Mouse (Mus musculus) bone marrow, adult 2 months (tissue): ENCODE measurements around the gene Lamtor3. TPM values are rescaled to one million over a fixed set of nuclear protein-coding genes. Genes with fewer than 3 reads are reported as not detected.
"Not testable (repeated sequence)": the region's sequence is repeated elsewhere in the genome, so short reads cannot be mapped to it uniquely, and the experiment has no call there.

Experiments
- H3K27ac ChIP-seq: fragments of 200-500 bp; 2 replicates; pipeline ENCODE4 v1.5.1; 2012; ENCODE audit warnings: low read depth, mild to moderate bottlenecking, control low read depth, inconsistent platforms, low read length; ENCODE audit not compliant: control insufficient read depth, poor library complexity, insufficient read depth
- H3K4me1 ChIP-seq: fragments of 200-500 bp; 2 replicates; pipeline ENCODE4 v1.6.1; 2011; ENCODE audit warnings: low read length; ENCODE audit not compliant: control insufficient read depth, insufficient read depth
- H3K4me3 ChIP-seq: fragments of 200-500 bp; replicated peaks from 2 replicates; pipeline ENCODE3; 2011; ENCODE audit warnings: mild to moderate bottlenecking, low read depth, low read length, control low read depth; ENCODE audit not compliant: control insufficient read depth
- CTCF ChIP-seq: fragments of 200-500 bp; IDR thresholded peaks from 2 replicates; pipeline ENCODE4 v1.5.1; 2011; ENCODE audit warnings: low read length, control low read depth; ENCODE audit not compliant: control insufficient read depth, insufficient read depth
- POLR2A ChIP-seq: fragments of 200-500 bp; IDR thresholded peaks from 2 replicates; pipeline ENCODE4 v1.6.1; 2011; ENCODE audit warnings: low read depth, mild to moderate bottlenecking, control low read depth, low read length, borderline replicate concordance; ENCODE audit not compliant: control insufficient read depth
- WGBS: fragments of 180-500 bp; shearing (Covaris S2); methylation state at CpG from one replicate; pipeline ENCODE4 v1.1.7; 2018; 5-methylcytosine and 5-hydroxymethylcytosine counted together
- polyA plus RNA-seq: library from polyadenylated mRNA; stranded (reverse); fragments of >200 nt; gene quantifications from 2 replicates; pipeline ENCODE4 v1.2.4, GENCODE M21; 2011; ENCODE audit warnings: low replicate concordance; ENCODE audit not compliant: missing spikeins, insufficient read depth, insufficient read length

Gene Lamtor3
- polyA plus RNA-seq, 1 experiment = 45.1 TPM

DNA sequence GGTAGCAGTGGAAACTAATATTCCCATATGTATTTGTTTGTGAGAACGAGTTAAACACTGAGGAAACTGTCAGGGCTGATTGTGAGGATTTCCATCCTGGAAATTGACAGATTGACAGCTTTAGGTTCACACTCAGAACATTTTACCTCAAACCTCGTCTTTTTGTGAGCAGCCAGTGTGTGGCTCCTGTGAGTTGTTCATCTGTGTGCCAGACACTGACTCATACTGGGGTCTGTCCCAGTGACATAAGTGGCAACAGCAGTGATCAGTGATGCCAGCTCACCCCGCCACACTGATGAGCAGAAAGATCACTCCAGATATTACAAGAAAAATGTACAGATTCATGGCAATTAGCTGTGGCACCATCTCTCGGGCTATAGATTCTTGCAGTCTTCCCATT, 41.1 kb downstream of the Lamtor3 start:
- 74% methylated on average over 4 of the region's 4 CpGs for WGBS
- TF ChIP-seq CTCF (no peak), POLR2A (no peak)
- Histone ChIP-seq H3K27ac (no peak overlapping the region), H3K4me1 (peaks cover 3% of the 10 kb centered on the region; the same call in 1 of the 2 replicates), H3K4me3 (no peak overlapping the region)

DNA sequence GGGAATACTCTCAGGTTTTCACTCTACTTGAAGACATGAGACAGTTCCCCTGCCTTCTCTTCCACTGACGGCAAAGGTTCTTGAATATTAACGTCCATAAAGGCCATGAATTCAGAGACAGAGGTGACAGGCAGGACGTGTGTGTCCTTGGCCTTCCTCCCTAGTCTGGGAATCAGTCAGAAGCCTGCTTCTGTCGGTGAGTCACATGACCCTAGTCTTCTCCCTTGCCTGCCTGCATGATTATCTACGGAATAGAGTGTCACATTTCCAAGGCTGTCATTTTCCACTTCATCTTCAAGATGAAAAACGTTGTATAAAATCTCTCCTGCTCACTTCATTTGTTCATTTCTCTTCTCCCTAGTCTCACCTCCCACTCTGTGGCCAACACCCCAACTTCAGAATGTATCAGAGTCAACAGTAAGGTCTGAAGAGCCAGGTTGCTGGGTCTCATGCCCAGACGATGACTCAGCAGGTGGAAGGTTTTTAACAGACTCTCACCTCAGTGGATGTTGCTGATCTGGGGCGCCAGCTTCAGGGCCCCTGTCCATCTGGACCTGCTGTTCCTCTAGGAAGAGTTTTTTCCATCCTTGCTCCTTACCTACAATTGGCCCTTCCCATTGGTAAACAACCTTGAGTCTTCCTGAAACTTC, 43.6 kb downstream of the Lamtor3 start:
- TF ChIP-seq POLR2A (no peak), CTCF (no peak)
- 63% methylated on average over 8 of the region's 8 CpGs for WGBS
- no peak overlapping the region for H3K27ac ChIP-seq
- H3K4me1 ChIP-seq = peaks cover 1% of the 10 kb centered on the region; the same call in 1 of the 2 replicates
- H3K4me3 ChIP-seq = no peak overlapping the region

DNA sequence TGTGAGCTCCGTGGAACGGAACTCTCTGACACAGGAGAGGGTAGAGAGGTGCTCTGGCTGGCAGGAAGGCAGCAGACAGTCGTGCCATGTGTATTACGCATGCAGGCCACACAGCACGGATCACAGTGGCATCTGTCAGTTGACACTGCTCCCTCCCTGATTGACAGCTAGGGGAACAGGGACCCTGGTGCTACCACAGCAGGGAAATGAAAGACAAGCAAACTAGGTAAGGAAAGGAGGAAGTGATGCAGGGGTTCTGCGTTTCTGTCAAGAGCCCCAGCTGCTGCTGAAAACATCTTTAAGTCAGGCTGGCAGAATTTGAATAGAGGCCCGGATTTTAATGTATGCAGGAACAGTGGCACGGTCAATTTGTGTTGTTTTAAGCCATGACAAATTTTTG, 45.2 kb downstream of the Lamtor3 start:
- 34% methylated on average over 8 of the region's 8 CpGs for WGBS
- no peak for TF ChIP-seq POLR2A
- TF ChIP-seq CTCF = no peak
- H3K4me1 ChIP-seq = peaks cover 6% of the 10 kb centered on the region; the same call in 1 of the 2 replicates
- no peak overlapping the region for H3K4me3 ChIP-seq
- no peak overlapping the region for H3K27ac ChIP-seq

DNA sequence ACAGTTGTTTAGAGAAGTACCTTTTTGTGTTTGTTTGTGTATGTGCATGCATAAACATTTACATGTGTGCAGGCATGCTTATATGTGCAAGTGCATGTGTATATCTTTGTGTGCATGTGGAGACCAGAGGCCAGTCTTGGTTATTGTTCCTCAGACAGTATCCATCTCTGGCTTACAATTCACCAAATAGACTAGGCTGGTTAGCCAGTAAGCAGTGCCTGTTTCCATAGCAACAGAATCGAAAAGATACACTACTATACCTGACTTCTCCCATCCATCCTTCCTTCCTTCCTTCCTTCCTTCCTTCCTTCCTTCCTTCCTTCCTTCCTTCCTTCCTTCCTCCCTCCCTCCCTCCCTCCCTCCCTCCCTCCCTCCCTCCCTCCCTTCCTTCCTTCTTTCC, 45.7 kb downstream of the Lamtor3 start:
- 14% methylated on average over 1 of the region's 1 CpGs for WGBS
- H3K27ac ChIP-seq, H3K4me1 ChIP-seq, H3K4me3 ChIP-seq: not testable (repeated sequence)

DNA sequence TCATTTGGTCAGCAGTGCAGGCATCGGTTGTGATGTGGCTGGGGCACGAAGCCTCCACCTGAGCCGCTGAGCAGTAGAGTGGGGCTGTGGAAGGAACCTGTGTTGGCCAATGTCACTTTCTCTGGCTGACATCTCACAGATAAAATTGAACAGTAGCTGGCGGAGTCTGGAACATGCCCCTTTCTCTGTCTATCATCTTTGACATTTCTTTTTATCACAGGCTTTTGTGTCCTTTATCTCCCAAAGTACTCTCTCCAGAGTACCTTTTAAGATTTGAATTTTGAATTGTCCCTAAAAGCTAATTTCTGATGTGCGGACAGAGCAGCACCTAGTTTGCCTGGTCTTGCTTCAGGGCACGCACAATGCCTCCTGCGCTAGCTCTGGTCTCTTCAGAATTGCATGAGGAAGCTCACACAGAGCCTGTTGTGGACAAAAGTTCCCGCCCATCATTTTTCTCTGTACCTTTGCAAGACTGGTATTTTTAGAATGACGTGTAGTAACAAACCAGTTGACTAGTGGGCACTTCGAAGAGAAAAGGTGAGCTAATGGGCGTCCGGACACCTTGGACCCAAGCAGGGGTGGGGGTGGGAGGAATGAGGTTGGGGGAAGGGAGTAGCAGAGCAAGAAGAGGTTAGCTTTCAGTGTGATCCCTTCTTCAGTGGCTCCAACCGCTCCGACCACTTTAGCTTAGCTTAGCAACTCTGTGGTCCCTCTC, 50.0 kb downstream of the Lamtor3 start:
- Histone ChIP-seq H3K4me3 (peak overlapping the region; percentile 23), H3K4me1 (peaks cover 24% of the 10 kb centered on the region), H3K27ac (peak overlapping the region; percentile 70)
- TF ChIP-seq CTCF (no peak), POLR2A (no peak)
- 10% methylated on average over 14 of the region's 14 CpGs for whole genome bisulfite sequencing

DNA sequence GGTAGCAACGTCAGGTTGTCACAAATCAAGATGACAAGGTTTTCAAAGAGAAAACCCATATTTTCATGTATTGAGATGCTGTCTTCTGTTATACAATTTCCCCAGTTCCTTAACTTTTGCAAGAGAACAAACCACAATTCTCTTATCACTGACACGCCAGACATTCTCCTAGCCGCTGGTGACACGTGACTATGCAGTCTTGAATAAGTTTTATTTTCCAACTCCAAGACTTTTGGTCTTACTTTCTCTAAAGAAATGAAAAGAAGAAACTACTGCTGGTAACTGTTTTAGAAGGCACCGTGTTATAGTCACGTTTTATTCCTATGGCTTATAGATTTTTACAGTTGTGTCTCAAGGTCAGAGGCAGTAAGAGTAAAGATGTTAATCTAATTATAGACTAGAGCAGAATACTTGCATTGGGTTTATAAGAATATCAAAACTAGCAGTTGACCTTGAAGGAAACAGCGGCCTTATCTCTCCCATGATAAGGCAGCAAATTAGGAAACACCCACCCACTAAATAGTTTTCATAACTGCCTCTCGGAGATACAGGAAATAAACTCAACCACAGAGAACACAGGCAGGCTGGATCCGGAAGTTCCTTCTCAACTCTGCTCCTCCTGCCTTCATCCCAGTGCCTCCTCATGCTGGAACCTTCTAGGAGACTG, 50.6 kb downstream of the Lamtor3 start:
- Histone ChIP-seq H3K4me1 (peaks cover 22% of the 10 kb centered on the region), H3K27ac (peak overlapping the region; percentile 70), H3K4me3 (peak overlapping the region; percentile 23)
- TF ChIP-seq CTCF = no peak
- TF ChIP-seq POLR2A = no peak
- 3% methylated on average over 9 of the region's 9 CpGs for WGBS

DNA sequence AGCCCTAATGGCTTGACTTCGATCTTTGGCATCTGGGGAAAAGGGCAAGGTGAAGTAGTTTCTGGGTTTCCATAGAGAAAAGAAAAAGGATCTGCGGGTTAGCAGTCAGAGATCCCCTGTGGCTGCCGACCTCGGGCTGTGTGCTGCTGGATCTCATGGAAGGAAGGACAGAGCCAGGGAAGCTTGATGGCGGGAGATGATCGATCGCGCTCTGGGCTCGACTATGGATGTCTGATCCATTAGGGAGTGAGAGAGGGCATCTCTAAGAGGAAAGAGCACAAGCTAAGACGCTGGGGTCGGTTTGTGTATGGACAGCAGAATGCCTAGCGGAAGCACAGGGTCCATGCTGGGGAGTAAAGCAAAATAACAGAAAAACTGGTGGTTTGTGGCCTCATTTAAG, 51.6 kb downstream of the Lamtor3 start:
- peak overlapping the region; percentile 7 for H3K4me3 ChIP-seq
- TF ChIP-seq CTCF (no peak), POLR2A (no peak)
- peak overlapping the region; percentile 59 for H3K27ac ChIP-seq
- peaks cover 25% of the 10 kb centered on the region for H3K4me1 ChIP-seq
- WGBS = 30% methylated on average over 12 of the region's 12 CpGs

DNA sequence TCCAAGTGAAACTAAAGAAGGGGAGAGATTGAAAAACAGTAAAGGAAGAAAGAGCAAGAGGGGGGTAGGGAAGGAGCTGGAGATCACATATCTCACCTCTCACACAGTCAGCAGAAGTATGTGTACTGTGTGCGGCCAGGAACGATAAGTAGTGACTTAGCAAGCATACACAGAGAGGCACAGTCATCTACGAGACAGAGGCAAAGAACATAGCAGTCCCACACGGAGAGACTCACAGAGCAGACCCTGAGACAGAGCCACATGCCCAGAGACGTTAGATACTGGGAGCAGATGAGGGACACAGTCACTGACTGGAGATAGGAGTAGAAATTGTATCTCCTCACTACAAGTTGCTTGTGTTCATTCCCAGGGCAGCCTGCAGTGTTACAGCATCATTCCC, 53.9 kb downstream of the Lamtor3 start:
- Histone ChIP-seq H3K27ac (peak overlapping the region; percentile 53), H3K4me3 (no peak overlapping the region), H3K4me1 (peaks cover 30% of the 10 kb centered on the region)
- no peak for TF ChIP-seq CTCF
- TF ChIP-seq POLR2A = no peak
- WGBS = 23% methylated on average over 5 of the region's 5 CpGs
